Mouse (Mus musculus) R1 (cell line): ENCODE results near the gene Cdh4.

Experiments
- DNase-seq: peaks from one replicate; pipeline ENCODE4 v3.0.0-alpha.2; 2018; ENCODE audit warnings: low read depth, low spot score

The Cdh4 gene

DNA sequence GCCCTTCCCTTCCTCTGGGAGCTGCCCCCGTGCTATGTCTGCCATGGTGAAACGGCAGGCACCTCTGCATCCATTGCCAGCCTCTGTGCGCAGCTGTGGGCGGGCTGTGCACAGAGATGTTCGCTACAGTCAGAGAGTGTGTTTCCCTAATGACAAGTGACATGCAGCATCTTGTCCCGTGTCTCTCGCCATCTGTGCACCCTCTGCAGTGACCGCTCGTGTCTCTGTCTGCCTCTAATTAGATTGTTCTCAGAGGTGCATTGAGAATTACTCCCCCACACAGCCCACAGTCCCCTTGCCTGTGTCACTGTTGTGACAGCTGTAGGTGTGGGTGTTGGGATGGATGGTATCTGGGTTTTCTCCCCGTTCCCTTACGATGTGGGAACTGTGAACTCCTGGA lies 410.6 kb downstream of the Cdh4 start:
- no peak for DNase-seq

DNA sequence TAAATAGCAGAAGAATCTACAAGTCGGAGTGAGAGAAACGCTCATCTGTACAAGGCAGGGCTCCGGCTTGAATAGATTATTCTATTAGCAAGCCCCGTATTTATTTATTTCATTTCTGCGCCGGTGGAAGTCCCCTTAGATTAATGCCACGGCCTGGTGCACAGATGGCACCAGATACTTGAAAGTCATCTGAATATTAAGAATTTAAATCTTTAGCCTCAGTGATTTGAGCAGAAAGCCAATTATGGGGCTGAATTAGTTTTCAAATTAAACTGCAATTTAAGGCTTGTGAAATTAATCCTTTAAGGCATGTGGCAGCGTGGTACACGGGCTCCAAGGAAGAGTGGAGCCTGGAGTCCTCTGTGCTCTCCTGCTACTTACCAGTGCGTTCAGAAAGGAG lies 411.7 kb downstream of the Cdh4 start:
- no peak for DNase-seq

DNA sequence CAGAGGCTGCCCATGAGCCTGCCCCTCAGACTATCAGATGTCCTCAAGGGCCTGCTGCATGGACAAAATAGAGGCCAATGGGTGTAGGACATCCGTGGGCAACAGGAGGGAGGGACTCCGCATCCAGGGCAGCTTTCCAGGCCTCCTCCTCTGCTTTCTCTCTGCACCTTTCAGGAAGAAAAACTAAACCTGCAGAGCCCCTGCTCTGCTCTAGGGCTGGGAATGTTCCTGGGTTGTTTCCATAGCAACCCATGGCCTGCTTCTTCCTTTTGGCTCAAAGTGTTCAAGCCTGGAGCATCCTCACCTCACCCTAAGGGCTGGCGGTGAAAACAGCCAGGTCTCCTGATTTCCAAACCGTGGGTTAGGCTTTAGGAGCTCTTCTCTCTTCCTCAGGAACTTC lies 414.9 kb downstream of the Cdh4 start:
- DNase-seq, result peak; percentile 38

DNA sequence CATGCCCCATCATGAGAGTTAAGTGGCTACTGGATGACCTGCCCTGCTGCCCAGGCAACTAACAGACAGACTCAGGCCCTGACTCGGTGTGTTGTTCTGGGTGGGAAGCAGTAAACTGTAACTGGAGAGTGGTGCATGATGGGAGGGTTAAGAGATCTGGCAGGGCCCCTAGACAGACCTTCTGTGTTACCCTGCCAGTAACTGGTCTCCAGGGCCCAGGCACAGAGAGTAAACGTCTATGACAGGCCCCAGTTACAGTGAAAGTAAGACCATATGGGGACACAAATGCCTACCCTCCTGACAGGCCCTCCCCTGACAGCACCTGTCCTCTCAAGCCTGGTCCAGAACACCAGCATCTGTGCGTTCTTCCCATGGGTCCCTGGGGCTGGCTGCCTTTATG lies 420.4 kb downstream of the Cdh4 start:
- no peak for DNase-seq

DNA sequence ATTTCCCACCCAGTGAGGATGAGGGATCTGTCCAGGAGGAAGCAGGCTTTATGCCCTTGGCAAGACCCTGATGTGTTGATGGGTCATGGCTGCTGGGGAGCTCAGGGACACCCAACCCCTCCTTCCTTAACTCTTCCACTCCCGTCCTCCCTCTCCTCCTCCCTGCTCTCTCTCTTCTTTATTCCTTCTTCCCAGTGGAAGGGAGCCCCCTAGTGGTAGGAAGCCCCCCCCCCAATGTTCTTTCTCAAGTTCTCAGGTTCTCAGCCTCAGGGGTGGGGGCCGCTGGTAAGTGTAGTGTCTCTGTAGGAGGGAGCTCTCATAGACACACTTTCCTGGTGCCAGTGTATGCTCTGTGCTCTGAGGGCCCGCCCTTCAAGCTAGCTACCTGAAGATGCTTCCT lies 421.0 kb downstream of the Cdh4 start:
- DNase-seq, result peak; percentile 44

DNA sequence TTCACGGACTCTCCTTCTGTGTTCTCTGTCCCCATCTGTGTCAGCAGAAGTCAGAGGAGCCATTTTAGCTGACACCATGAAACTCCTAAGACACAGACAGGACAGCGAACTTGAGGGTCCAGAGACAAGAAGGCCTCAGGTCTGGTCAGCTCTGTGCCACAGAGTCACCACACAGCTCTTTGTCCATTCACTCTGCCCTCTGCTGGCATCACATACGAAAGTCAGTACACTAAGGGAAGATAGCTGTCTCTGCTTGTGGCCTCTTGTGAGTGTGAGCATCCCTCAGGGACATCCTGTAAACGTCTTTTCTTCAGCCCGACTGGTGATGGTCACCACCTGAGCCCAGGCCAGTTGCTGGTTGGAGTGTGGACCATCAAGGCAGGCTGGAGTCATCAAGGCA lies 422.9 kb downstream of the Cdh4 start:
- DNase-seq, result no peak

DNA sequence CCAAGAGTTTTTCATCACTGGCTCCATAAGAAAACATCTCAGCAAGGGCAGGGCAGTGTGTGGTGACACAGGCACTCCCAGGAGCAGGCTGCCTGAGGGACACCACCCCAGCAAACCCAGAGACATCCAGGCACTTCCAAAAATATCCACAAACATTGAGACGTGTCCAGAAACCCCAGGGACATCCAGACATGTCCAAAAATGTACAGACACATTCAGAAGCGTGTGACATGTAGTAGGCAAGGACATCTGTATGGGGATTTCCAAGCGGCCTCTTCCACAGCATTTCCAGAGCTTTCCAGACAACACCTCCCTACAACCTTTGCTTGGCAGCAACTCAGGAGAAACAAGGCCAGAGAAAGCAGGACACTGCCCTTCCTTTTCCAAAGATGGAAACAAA lies 425.4 kb downstream of the Cdh4 start:
- no peak for DNase-seq

DNA sequence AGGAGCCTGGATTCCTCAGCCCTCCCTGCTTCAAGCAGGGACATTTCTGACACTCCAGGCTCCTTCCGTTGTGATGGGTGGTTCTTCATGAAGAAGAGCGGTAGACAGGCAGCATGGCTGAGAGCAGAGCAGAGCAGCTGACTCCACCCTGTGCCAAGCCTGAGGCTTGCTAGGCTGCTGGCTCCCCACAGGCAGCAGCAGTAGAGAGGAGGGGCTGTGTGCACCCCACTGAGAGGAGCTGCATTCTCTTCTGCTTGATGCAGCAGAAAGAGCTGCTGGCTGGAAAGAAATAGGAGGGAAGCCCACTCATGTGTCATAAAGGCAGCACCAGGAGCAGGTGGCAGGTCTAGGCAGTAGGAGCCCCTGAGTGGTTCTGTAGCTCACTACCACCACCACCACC lies 427.6 kb downstream of the Cdh4 start:
- DNase-seq, result peak; percentile 16

DNA sequence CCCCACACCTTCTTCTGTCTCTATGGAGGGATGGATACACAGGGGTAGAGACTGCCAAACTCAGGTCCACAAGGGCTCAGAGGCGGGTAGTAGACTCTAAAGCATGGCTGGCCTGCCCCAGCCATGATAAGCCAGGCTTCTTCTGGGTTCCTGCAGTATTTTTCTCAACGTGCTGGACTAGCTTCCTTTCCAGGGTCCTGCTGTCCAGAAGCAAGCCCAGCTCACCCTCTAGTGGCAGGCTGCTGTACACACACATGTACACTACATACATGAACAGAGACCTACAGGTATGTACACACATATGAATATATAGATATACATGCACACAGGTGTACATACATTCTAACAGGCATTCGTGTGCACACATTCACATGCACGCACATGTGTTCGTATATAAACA lies 430.5 kb downstream of the Cdh4 start:
- no peak for DNase-seq

DNA sequence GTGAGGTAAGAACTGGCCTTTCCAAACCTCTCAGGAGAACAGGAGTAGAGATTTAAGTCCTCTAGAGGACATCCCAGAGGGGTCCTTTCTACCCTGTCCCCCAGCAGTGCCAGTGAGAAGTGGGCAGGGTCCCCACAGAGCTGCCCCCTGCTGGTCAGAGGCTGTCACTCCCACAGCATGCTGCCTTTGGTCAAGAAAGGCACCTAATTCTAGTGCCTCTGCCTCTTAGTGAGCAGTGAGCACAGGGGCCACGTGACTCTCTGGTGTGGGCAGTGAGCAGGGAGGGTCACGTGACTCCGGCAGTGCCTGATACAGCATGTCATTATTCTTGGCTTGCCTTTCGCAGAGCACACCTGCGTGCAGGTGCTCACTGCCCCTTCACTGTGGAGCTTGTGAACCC lies 431.1 kb downstream of the Cdh4 start:
- no peak for DNase-seq

DNA sequence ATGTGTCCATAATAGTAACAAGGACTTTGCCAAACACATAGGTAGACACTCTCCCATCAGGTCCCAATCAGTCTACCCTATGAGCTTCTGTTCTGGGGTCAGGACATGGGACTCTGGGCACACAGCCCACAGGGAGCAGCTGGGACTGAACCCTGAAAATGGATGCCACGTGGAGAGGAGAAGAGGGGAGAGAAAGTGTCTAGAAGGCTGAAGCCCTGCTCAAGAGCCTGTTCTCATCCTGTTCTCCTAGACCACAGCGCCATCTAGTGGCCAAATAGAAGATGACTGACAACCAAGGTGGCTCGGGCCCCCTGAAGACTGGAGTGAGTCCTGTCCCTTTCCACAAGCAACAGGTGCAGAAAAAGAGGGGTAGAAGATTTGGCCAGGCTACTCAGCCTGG lies 432.9 kb downstream of the Cdh4 start:
- peak; percentile 75 for DNase-seq

DNA sequence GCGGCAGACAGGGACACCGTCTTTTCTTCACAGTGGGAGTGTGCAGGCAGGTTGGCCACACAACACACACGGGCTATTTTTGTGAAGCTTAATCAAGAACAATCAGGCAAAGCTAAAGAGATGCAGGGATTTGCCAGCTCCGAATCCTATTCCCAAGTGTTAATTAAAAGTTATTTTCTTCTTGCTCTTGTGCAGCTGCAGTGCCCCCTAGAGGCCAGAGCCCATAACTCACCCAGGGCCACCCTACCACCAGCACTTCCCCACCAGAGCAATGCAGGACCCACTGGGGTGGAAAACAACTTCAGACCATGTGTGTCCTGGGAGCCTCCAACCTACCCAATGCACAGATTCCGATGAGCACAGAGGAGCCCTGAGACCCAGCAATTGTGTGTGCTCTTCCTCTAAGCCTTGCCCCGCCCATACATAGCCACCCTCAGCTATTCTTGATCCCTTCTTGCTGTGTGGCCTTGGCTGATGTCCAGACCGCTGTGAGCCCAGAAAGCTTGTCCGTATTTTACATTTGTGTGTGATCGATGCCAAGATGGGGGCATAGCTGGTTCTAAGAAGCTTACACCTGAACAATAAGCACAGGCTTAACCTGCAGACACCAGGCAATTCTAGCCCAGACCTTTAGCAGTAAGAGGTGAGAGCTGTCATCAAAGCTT lies 435.5 kb downstream of the Cdh4 start:
- peak; percentile 64 for DNase-seq

DNA sequence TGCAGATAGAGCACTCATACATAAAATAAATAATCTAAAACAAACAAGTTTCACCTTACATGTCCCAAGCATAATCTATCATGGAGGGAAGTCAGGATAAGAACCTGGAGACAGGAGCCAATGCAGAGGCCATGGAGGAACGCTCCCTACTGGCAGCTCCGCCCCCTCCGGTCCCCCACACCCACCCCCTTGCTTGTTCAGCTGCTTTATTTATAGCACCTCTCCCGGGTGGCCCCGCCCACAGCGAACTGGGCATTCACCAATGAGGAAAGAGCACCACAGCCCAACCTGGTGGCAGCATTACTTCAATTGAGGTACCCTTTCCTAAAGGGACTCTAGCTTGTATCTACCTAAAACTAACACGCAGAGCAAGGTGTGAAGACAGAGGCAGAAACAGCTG lies 442.3 kb downstream of the Cdh4 start:
- DNase-seq, result peak; percentile 82

DNA sequence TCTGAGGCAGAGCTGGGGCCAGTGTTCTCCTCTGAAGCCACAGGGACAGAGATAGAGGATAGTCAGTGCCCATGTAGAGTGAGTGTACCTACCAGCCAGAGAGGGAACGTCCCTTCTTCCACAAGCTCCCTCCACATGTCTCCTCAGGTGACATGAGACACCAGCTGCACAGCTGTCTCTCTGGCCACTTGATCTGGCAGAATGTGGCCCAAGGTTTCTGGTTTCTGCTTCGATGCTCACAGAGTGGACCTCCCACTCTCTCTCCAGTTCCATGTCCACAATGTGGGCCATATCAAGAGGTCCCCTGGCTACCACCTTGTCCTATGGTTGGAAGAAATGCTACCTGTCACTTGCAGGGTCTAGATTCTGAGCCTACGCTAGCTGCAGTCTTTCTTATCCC lies 448.8 kb downstream of the Cdh4 start:
- no peak for DNase-seq

DNA sequence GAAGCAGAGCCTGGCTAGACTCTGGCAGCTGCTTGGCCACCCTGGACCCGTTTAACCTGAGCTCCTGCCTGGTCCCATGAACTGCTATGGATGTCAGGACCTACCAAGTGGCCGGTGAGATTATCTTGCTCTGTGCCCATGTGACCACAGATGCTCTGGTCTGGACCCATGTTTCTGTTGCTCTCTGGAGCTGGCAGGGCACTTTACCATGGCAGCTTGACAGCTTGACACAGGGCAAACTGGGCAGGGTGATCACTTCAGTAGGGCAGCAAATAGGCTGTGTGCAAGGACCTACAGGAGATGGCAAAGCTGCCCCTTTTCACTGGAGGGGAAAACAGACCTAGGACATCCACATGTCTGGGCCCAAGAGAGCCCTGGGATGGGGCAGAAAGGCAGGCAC lies 454.7 kb downstream of the Cdh4 start:
- DNase-seq, result no peak

DNA sequence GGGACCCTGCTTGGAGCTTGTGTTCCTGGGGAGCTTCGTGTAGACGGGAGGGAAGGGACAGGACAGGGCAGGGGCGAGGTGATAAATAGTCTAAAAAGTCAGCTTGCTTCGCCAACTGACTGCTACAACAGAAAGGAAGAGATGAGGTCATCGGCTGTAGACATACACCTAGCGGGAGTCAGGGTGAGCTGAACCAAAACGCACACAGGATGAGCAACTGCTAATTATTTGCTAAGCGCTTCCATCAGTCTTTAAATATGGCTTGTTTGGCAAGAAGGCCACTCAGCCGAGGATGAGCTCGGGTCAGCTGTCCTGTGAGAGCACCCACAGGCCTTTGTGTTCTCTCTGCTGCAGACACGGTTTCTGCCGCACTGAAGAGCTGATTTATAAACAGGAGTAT lies 470.7 kb downstream of the Cdh4 start:
- DNase-seq, result no peak

DNA sequence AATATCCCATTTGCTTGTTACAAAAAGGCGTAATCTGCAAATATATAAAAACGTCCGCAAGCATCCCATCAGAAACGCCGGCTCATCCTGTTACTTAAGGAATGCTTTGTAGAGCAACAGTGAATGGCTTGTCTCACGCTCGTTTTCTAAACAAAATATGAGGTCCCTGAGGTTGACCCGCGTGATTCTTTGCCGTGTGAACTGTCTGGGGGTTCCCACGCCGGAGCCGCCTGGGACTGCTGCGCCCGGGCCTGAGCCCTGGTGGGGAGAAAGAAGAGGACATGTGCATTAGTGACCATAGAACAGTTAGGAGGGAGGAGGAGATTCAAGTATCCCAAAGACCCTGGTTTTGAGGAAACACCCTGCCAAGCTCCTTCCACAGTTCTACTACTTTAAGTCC lies 471.1 kb downstream of the Cdh4 start:
- DNase-seq, result no peak

DNA sequence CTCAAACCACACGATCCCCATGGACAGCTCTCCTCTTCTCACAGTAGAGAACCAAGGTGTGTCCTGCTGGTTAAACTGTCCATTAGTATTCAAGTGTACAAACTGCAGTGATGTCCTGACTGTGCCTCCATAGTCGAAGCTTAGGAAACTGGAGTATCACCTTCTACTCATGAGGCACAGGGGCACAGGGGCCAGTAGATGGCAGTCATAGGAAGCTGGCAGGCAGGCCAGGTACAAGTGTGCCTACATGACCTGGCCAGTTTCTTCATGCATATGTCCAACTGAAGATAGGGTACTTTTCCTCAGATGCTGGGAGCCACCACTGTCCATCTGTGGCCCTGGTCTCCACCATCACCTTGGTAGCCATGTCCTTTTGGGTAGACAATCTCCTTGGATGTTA lies 472.0 kb downstream of the Cdh4 start:
- no peak for DNase-seq

DNA sequence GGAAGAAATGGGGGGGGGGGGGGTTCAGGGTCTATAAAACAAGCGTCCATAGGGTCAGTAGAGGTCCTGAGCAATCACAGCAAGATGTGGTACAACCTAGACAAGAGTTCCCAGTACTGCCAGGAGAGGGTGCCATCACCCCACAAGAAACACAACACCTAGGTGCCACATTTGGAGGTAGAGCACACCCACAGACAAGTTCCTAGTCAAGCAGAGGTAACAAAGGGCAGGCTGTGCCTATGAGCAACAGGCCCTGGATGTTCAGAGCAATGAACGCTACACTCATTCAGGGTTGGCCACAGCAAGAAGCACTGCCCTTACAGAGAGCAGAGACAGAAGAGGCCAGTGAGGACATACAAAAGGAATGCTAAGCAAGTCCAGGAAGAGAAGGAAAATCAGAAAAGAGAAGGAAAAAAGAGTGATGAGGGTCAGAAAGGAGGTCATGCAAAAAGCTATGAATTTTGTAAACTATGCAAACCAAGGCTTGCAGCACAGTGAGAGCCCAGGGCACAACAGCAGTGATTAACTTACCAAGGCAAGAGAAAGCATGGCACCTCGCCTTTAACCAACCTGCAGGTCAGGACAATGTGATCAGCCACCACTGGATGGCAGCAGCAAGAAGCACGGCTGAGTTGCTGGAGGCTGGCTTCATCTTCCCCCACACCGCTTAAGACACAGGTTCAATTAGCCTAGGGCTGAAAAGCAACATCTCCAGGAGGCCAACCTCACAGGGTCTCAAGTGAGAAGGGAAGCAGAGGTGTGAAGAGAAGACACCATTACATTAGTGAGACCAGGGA lies 474.8 kb downstream of the Cdh4 start:
- peak; percentile 72 for DNase-seq

DNA sequence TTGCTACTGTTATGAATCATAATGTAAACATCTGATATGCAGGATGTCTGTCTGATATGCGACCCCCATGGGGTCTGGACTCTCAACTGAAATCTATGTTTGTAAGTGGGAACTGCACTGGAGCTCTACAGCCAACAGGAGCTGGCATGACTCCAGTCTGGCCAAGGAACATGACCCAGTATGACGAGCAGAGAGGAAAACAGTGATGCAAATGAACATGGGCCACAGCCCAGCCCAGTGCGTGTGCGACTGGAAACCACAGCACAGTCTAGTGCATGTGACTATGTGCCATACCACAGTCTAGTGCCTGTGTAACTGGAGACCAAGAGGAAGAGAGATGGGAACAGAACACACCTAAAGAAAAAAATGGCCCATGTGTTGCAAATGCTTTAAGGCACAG lies 477.8 kb downstream of the Cdh4 start:
- no peak for DNase-seq

DNA sequence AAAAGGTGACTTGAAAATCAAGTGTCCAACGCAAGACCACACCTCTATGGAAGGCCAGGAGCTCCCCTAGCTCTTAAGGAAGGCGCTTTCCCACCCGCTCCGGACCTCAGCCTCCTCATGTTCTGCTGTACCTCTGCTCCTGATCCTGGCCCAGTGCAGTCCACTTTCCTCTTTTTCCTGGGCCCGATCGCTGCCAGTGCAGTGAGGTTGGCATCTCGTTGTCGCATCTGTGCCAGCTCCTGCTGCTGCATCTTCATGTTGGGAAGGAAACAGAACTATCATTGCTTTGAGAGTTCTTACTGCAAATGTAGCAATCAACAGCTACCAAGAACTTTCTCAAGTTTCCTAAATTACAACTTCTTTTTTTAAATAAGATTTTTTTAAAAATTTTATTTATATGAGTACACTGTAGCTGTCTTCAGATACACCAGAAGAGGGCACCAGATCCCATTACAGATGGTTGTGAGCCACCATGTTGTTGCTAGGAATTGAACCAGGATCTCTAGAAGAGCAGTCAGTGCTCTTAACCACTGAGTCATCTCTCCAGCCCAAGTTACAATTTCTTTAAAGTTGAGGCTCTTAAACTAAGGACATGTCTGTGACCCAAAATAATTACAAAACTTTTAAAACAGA lies 478.9 kb downstream of the Cdh4 start:
- DNase-seq, result no peak

DNA sequence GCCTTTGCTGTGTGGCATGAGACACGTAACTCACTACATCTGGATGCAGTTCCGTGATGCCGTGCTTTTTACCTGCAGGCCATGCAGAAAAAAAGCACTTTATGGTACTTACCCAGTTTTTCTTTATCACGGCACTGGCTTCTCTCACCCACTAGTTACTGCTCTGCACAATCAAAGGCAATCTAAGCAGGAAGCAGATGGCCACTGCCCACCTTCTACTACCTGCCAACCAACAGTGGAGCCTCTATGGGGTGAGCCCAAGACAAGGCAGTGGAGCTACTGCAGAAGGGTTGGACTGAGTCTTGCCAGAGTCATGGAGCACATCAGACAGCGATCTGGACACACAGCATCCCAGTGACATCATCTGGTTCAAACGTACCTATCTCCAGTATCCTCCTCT lies 481.8 kb downstream of the Cdh4 start:
- no peak for DNase-seq

DNA sequence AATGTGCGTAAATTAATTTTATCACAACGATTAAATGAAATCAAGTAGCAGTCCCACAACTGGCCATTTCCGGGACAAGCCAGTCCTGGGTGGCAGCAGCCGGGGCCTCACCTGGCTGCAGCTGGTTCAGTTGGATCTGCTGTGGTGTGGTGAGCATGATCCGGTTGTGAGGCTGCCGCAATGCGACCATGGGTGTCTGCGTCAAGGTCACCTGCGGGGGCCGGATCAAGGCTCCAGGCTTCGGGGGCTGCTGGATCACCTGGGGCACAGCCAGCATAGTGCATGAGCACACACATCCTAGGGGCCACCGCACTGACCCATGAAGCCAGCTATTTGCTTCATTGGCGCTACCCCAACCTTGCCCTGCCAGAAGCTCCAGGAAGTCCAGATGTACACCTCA lies 486.9 kb downstream of the Cdh4 start:
- DNase-seq, result no peak
